Mouse (Mus musculus) heart, postnatal 25 days (tissue): Measurements from ENCODE around the gene Ifitm6. TPM values are rescaled to one million over a fixed set of nuclear protein-coding genes. Genes with fewer than 3 reads are reported as not detected.

Experiments
- DNase-seq: peaks from one replicate; pipeline ENCODE4 v3.0.0; 2022; ENCODE audit warnings: low spot score
- intact Hi-C: fragments of 180-260 bp; cut with DNase I; formaldehyde crosslinking; loops from one replicate; pipeline ENCODE4 v1.15.1; 2025
- total RNA-seq, 2 experiments: library from RNA; stranded (reverse); gene quantifications; 2 replicates each; pipeline ENCODE4 v1.2.3; 2021

Gene Ifitm6
- total RNA-seq, 2 experiments from 2014 or later, result 0.42 TPM; not detected in 1

DNA sequence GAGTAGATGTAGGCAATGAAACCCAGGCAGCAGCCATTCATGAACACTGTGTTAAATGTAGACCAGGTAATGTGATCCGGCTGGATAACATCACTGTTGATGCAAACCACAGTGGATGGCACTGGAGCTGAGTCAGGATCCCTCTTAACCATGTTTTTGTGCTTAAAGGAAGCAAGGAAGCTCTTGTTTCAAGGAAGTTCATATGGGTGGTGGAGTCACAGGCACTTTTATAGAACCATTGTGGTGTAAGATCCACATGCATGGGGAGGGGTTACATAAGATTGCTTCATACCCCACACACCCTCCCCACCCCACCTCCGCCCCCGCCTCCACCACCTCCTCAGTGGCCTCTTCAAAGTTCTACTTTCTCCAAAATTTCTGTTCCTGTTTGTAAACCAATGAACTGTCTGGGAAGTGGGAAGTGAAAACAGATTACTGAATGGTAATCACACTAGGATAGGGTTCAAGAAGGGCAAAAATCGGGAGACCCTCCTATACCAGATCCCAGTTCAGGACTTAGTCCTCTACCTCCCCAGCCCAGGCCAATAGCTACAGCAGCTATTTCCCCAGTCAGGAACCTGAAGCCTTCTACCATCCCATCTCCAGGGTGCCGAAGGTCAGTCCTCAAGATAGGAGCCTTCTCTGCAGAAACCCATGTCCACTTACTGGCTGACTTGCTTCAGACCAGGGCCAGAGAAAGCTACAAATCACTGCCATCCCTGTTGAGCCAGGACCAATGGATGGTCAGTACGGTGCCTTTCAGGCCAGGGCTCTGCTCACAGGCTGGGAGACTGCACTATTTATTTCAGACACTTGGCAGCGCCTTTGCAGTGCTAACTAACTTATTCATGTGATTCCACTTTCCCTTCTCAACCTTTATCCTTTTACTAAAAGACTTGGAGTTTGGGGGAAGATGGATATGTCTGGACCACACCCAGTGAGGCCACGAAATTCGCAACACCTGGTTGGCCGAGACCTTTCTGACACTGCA, 722 bp downstream of the Ifitm6 start:
- intact Hi-C loops, result no loop called here
- DNase-seq, result no peak

GRCm38 (mm10) chr7:141011238-141011770, 6.4 kb downstream of the Ifitm6 start:
- DNase-seq, result no peak
- intact Hi-C loops, result no loop called here

DNA sequence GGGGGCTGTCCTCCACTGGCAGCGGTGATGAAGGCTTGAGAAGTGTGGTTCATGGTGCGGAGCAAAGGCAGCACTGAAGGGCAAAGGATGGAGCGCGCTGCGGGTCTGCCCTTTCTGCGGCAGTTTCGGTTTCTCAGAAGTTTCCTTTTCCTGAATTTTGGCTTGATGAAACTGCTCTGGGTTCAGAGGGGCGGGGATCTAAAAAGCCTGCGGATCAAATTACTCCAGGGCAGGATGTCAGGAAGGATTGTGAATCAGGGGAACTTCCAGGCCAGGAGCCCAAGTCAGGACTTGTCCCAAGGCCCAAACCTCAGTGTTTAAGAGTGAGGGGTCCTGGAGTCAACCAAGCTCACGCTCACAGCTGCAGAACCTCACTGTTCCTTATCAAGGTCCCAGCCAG, 7.1 kb downstream of the Ifitm6 start, which contains the start of gene Ifitm3:
TSS of gene Ifitm3 (minus strand) at position 178 of the 400 bp plus-strand sequence.
- intact Hi-C loops, result no loop called here
- DNase-seq, result peak; percentile 63

- intact Hi-C loops, result loop anchor here (1.0 to 5.0 kb wide), 4 partner anchors 38 to 168 kb away; partner anchors contain the start of gene Ifitm1
- no peak for DNase-seq
These were observed 8.1 kb downstream of the Ifitm6 start for GRCm38 (mm10) chr7:141009665-141010064.

DNA sequence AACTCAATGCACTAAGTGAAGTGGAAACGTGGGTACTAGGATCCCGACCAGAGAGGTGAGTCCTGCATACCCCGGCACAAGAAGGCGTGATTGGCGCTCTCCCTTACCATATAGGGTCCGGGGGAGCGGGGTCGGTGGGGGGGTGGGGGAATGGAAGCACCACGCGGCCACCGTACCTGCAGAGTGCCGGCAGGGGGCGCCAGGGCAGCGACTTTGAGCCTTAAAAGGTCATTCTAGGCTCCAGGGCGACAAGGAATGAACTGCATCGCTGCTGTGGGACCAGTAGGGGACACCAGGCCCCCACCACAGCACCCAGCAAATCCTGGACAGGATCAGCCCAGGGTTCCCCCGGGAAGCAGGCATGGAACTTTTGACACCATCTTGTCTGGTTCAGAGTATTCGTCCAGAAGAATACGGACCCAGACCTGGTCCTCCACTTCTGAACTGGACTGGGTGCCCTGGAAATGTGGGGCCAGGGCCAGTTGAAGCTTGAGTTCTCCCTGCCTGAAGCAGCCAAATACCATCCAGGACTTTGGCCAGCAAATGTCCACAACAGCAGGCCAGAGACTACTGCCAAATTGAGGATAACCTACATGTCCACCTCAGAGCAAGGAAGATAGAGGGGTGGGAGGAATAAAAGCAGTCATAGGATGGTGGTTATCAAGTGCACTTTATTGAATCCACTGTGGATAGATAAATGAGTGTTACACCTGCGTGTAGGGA, 8.6 kb downstream of the Ifitm6 start:
- peak; percentile 79 for DNase-seq
- intact Hi-C loops, result loop anchor here (1.0 to 5.0 kb wide), 5 partner anchors 38 to 168 kb away; partner anchors contain the start of gene Ifitm1

- intact Hi-C loops, result loop anchor here (1.0 to 5.0 kb wide), 4 partner anchors 42 to 169 kb away; partner anchors contain the start of gene Ifitm1
- peak; percentile 35 for DNase-seq
These were observed 9.4 kb downstream of the Ifitm6 start for GRCm38 (mm10) chr7:141008312-141008761.

- intact Hi-C loops, result loop anchor here (5.0 kb wide), 1 partner anchor 170 kb away; no protein-coding TSS in a partner anchor
- DNase-seq, result no peak
These were observed 10.8 kb downstream of the Ifitm6 start for GRCm38 (mm10) chr7:141006914-141007313.

DNA sequence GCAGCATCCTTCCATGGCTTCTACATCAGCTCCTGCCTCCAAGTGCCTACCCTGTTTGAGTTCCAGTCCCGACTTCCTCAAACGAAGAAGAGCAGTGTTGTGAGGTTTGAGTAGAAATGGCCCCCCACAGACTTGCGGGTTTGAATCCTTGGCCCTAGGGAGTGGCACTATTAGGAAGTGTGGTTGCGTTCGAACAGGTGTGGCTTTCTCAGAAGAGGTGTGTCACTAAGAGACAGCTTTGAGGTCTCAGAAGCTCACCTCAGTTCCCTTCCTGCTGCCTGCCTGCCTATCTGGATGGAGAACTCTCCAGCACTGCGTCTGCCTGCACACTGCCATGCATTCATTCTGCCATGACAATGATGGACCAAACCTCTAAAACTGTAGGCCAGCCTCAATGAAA, 11.3 kb downstream of the Ifitm6 start:
- DNase-seq, result no peak
- intact Hi-C loops, result loop anchor here (5.0 kb wide), 1 partner anchor 171 kb away; no protein-coding TSS in a partner anchor

GRCm38 (mm10) chr7:141003248-141004010, 14.3 kb downstream of the Ifitm6 start:
- intact Hi-C loops, result no loop called here
- DNase-seq, result no peak

DNA sequence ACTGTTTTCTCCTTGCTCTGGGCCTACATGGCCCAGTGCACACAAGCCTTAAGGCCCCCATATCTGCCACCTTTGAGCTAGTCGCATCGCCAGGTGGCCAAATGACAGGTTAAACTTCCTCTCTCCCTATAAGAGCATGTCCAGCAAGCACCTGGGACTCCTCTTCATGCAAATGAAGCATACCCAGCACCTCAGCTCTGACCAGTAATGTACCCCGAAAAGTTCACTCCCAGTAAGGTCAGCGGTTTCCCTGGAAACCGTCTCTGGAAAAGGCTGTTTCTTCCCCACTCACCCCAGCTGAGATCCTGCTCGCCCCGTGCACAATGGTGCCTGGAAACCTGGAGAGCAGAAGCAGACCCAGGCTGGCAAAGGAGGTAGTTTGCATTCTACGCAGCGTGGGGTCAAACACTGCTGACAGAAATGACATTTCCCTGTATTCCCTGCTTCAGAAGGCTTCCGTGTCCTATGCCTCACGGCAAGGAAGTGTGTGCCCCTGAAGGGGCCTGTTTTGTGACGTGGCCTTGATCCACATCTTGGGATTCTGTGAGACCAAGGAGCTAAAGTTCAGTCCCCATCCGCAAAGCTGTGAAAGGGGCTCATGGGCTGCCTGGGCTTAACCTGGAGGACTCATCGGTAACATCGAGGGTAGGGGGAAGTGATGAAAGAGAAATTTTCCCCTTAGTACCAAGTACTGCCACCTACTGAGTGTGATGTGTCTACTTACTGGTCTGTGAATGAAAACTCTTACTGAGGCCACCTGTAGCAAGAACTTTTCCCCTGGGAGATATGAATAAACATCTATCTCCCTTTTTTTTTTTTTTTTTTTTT, 16.6 kb downstream of the Ifitm6 start:
- DNase-seq, result no peak
- intact Hi-C loops, result no loop called here

DNA sequence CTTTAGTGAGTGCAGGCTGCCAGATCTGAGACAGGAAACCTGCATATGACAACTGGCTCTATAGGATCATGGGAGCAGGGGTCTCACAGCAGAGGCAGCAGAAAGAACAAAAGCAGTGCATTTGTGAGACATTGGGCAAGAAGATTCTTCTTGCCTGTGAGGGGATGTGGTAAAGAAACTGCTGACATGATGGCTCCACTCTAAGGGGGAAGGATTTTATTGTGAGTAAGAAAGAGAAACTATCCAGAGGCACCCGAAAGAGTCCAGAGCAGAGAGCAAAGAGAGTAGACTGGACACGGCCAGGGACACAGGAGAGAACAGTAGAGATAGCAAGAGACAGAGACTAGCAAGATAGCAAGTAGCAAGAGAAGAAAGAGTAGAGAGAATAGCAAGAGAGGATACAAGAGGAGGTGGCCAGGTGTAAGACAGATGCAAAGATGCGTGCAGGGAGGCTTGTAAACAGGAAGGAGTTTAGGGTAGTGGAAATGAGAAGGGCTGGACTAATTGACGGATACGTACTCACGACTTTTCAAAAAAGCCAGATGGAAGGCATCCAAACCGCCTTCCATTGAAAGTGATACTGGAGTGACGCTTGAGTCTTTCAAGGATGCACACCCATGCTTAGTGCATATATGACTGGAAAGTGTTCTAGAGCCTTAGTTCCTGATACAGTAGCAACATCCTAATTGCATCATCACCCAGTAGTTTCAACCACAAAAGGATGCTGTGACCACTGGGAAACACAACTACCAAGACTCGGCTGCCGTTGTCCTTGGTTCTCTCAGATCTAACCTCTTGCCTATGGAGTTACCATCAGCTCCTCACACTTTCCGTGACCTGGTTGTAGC, 18.6 kb downstream of the Ifitm6 start:
- DNase-seq, result no peak
- intact Hi-C loops, result no loop called here

DNA sequence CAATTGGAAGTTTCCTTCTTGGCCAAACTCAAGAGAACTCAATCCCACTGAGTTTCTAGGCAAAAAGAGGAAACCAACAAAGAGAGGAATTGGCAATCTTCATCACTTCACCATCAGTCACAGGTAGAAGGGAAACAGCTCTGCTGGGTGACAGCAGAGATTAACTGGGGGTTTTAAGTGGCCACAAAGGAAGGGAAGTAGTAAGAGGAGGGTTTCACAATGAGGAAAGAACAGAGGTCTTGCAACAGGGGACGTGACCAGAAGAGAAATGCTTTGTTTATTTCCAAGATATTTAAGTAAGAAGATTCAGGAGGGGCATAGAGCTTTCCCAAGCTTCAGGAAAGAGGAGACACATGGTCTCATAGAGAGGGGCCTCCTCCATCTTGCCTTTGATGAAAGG, 19.9 kb downstream of the Ifitm6 start:
- intact Hi-C loops, result no loop called here
- DNase-seq, result no peak

- intact Hi-C loops, result no loop called here
- DNase-seq, result no peak
These were observed 26.5 kb downstream of the Ifitm6 start for GRCm38 (mm10) chr7:140991117-140991689.

DNA sequence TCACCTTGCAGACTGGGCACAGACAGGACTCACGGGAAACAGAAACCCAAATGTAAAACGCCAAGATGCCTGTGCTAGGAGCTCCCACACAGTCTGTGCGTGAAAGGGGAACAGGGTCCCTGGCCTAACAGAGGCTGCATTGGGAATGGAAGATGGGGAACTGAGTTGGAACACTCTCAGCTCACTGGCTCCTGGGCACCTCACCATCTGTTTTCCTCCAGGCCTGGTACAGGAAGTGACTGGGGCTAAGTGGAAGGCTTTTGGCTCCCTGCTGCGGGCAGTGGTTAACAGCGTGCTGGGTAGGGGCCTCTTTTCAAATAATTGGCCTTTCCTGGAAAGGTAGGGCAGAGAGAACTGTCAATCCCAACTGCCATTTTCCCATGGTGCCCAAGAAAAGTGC, 27.1 kb downstream of the Ifitm6 start:
- no peak for DNase-seq
- intact Hi-C loops, result no loop called here

DNA sequence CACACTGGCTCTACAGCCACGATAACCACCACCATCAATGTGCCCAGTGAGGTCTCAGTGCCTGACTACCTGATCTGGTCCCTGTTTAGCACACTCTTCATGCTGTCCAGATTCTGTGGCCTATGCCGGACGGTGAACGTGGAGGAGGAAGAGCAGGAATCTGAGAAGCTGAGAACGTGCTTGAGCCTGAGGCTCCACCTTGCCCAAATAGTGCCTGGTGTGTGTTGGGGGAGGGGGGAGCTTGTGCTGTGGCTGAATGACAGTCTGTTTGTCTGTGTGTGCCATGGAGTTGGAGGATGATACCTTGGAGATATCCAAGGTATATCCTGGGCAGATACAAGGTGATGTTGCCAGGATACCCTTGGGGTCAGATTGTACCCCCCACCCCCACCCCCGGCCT, 27.5 kb downstream of the Ifitm6 start:
- intact Hi-C loops, result no loop called here
- no peak for DNase-seq

DNA sequence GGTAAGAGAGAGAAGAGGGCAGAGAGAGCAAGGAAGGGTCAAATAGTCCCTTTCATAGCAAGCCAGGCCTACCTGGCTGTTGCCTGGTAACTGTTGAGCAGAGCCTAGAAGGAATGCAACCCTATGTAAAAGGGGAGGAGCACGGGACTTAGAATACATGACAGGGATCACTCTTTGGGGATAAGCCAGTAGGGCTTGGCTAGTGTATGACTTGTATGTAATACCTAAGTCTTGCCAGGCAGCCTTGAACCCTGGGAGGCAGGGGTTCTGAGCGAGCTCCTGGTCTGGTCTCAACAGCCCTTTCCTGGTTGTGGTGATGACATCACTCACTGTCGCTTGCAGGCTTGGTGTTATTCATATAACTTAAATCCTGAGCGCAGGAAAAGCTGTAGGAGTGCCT, 28.7 kb downstream of the Ifitm6 start:
- intact Hi-C loops, result no loop called here
- no peak for DNase-seq
